Comparison of ENCODE assay signal across 7 mouse cellular contexts in the genomic region with DNA sequence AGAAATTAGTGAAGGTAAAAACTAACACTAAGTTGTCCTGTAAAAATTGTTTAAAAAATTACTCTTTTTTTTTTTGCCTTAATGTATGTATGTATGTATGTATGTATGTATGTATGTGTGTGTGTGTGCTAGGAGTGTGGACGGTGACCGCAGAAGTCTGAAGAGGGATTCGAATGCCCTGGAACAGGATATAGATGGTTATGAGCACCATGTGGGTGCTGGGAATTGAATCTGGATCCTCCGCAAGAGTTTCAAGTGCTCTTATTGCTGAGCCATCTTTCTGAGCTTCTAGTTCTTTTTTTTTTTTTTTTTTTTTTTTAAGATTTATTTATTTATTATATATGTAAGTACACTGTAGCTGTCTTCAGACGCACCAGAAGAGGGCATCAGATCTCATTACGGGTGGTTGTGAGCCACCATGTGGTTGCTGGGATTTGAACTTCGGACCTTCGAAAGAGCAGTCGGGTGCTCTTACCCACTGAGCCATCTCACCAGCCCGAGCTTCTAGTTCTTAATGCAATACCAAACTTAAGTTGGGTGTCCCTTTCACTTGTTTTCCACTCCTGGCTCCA. TPM values are rescaled to one million over a fixed set of nuclear protein-coding genes. Genes with fewer than 3 reads are reported as not detected.
DNase-seq lines count a peak whose midpoint lies in the region; ATAC-seq and TF ChIP-seq lines count a peak whose summit lies in the region.
"Not testable (repeated sequence)": the region's sequence is repeated elsewhere in the genome, so short reads cannot be mapped to it uniquely, and the experiment has no call there.

No protein-coding gene starts in this region.

- ATAC-seq in embryonic facial prominence, embryonic 11.5 days (replicated peaks; ENCODE audit: insufficient number of reproducible peaks, low FRiP score, low TSS enrichment, low read depth); hindbrain, postnatal 0 days; limb, embryonic 13.5 days (ENCODE audit: low FRiP score, low read depth): not testable (repeated sequence)

- H3K36me3 ChIP-seq in embryonic facial prominence, embryonic 11.5 days (replicated peaks; ENCODE audit: control insufficient read depth, insufficient read depth, low read depth, low read length); hindbrain, postnatal 0 days (ENCODE audit: insufficient read depth, low read length); limb, embryonic 13.5 days; megakaryocyte, embryonic 14.5 days (replicated peaks; ENCODE audit: low read length): not testable (repeated sequence)
- peaks cover 10% of the 10 kb centered on the region for H3K36me3 ChIP-seq in heart, adult 2 months (ENCODE audit: control insufficient read depth, insufficient read depth, low read length)

- not testable (repeated sequence) for TF ChIP-seq EP300 in heart, adult 2 months (IDR thresholded peaks at IDR 0.05; ENCODE audit: insufficient read depth, low read depth, low read length)

- TF ChIP-seq POLR2A in heart, adult 2 months (IDR thresholded peaks at IDR 0.05; ENCODE audit: insufficient read depth, low read depth, low read length); olfactory bulb, adult 2 months (IDR thresholded peaks at IDR 0.05; ENCODE audit: insufficient read depth, low read depth, low read length): not testable (repeated sequence)

- not testable (repeated sequence) for H3K9me3 ChIP-seq in embryonic facial prominence, embryonic 11.5 days (replicated peaks; ENCODE audit: control insufficient read depth, low read length); hindbrain, postnatal 0 days (ENCODE audit: low read length); limb, embryonic 13.5 days; megakaryocyte, embryonic 14.5 days

- not testable (repeated sequence) for H3K4me1 ChIP-seq in embryonic facial prominence, embryonic 11.5 days (ENCODE audit: control insufficient read depth, insufficient read depth, low read length); heart, adult 2 months (ENCODE audit: control insufficient read depth, insufficient read depth, low read length); hindbrain, postnatal 0 days (ENCODE audit: insufficient read depth, low read length); limb, embryonic 13.5 days; olfactory bulb, adult 2 months (ENCODE audit: control insufficient read depth, insufficient read depth, low read length)
- H3K4me1 ChIP-seq in megakaryocyte, embryonic 14.5 days: peaks cover 27% of the 10 kb centered on the region

- H3K27ac ChIP-seq in embryonic facial prominence, embryonic 11.5 days (replicated peaks; ENCODE audit: low read depth, low read length): peak overlapping the region; percentile 99; the same call in 1 of the 2 replicates
- peak overlapping the region; percentile 99 for H3K27ac ChIP-seq in heart, adult 2 months
- H3K27ac ChIP-seq in hindbrain, postnatal 0 days: peak overlapping the region; percentile 99
- peak overlapping the region; percentile 99 for H3K27ac ChIP-seq in limb, embryonic 13.5 days
- not testable (repeated sequence) for H3K27ac ChIP-seq in olfactory bulb, adult 2 months (ENCODE audit: insufficient read depth, low read depth, low read length)

- peak overlapping the region; percentile 38 for H3K4me2 ChIP-seq in embryonic facial prominence, embryonic 11.5 days (ENCODE audit: low read depth, low read length)
- peak overlapping the region; percentile 52 for H3K4me2 ChIP-seq in hindbrain, postnatal 0 days (ENCODE audit: low read depth, low read length)
- peak overlapping the region; percentile 65 for H3K4me2 ChIP-seq in limb, embryonic 13.5 days (replicated peaks)

- H3K4me3 ChIP-seq in embryonic facial prominence, embryonic 11.5 days (ENCODE audit: low read depth, low read length): peak overlapping the region; percentile 91
- peak overlapping the region; percentile 75 for H3K4me3 ChIP-seq in heart, adult 2 months
- peak overlapping the region; percentile 94 for H3K4me3 ChIP-seq in hindbrain, postnatal 0 days (ENCODE audit: low read length)
- H3K4me3 ChIP-seq in limb, embryonic 13.5 days: peak overlapping the region; percentile 86
- peak overlapping the region; percentile 97 for H3K4me3 ChIP-seq in megakaryocyte, embryonic 14.5 days (replicated peaks)
- H3K4me3 ChIP-seq in olfactory bulb, adult 2 months (ENCODE audit: insufficient read depth, low read depth, low read length): peak overlapping the region; percentile 75

- peak overlapping the region; percentile 96; the same call in 1 of the 2 replicates for H3K9ac ChIP-seq in embryonic facial prominence, embryonic 11.5 days (replicated peaks; ENCODE audit: low read length)
- H3K9ac ChIP-seq in heart, adult 2 months (ENCODE audit: low read depth, low read length): not testable (repeated sequence)
- peak overlapping the region; percentile 96; the same call in 1 of the 2 replicates for H3K9ac ChIP-seq in hindbrain, postnatal 0 days (replicated peaks; ENCODE audit: low read length)
- peak overlapping the region; percentile 97; the same call in 1 of the 2 replicates for H3K9ac ChIP-seq in limb, embryonic 13.5 days

- not testable (repeated sequence) for H3K27me3 ChIP-seq in embryonic facial prominence, embryonic 11.5 days (ENCODE audit: control insufficient read depth, insufficient read depth, low read length); heart, adult 2 months (ENCODE audit: control insufficient read depth, insufficient read depth, low read length); hindbrain, postnatal 0 days (ENCODE audit: insufficient read depth, low read length); limb, embryonic 13.5 days; megakaryocyte, embryonic 14.5 days (replicated peaks)

- 35% methylated on average over 10 of the region's 10 CpGs for WGBS in embryonic facial prominence, embryonic 11.5 days
- 42% methylated on average over 10 of the region's 10 CpGs for WGBS in heart, adult 2 months
- WGBS in hindbrain, postnatal 0 days: 34% methylated on average over 10 of the region's 10 CpGs
- WGBS in limb, embryonic 13.5 days: 37% methylated on average over 10 of the region's 10 CpGs
- WGBS in olfactory bulb, adult 2 months: 34% methylated on average over 10 of the region's 10 CpGs

- TF ChIP-seq CTCF in heart, adult 2 months (IDR thresholded peaks at IDR 0.05): peak; percentile 30
- peak; percentile 27 for TF ChIP-seq CTCF in hindbrain, postnatal 0 days (IDR thresholded peaks at IDR 0.05; ENCODE audit: low read depth)
- TF ChIP-seq CTCF in olfactory bulb, adult 2 months (IDR thresholded peaks at IDR 0.05; ENCODE audit: insufficient read depth, low read depth, low read length): not testable (repeated sequence)

- H3K79me2 ChIP-seq in heart, adult 2 months (replicated peaks; ENCODE audit: control insufficient read depth, insufficient read depth, low read length): not testable (repeated sequence)

- intact Hi-C loops in heart, adult 2 months (cut with DNase I): loop anchor here (5.0 kb wide), 1 partner anchor 467 kb away; the partner anchor contains the start of gene Rel

- peak; percentile 39 for DNase-seq in MN1 (ENCODE audit: low spot score)
- not testable (repeated sequence) for DNase-seq in embryonic facial prominence, embryonic 11.5 days (ENCODE audit: low spot score); heart, adult 2 months; hindbrain, postnatal 0 days (ENCODE audit: low spot score)

RNA-seq across cellular contexts. Expression of gene Usp34, which starts 1.5 kb away (rescaled TPM):
- 37.7 and 40.4 TPM in 2 replicates for polyA plus RNA-seq in embryonic facial prominence, embryonic 11.5 days (2014; fragmentation: Nextera tagmentation; extraction: Ambion mirVana)
- 10 to 100 TPM; 33.5 to 38.3 TPM for total RNA-seq in heart, adult 2 months (2021)
- 8.0 and 16.5 TPM in 2 replicates for polyA plus RNA-seq in heart, adult 2 months (2012; rRNA removed)
- 95.2 and 95.3 TPM in 2 replicates for total RNA-seq in hindbrain, postnatal 0 days (2014; rRNA removed)
- polyA plus RNA-seq in hindbrain, postnatal 0 days (2015; fragmentation: Nextera tagmentation; extraction: Ambion mirVana): 24.5 and 26.7 TPM in 2 replicates
- 30.6 and 30.7 TPM in 2 replicates for polyA plus RNA-seq in limb, embryonic 13.5 days (2015; fragmentation: Nextera tagmentation; extraction: Ambion mirVana)
- polyA plus RNA-seq in megakaryocyte, embryonic 14.5 days (2012; ENCODE audit: insufficient read depth, low replicate concordance): 0.81 TPM in 1 of 2 replicates, not detected in the other
- polyA plus RNA-seq in olfactory bulb, adult 2 months (2012; ENCODE audit: insufficient read depth, insufficient read length, low replicate concordance, missing spikeins): 82.9 TPM in 1 of 2 replicates, not detected in the other

RNA-seq across cellular contexts. Expression of gene Xpo1, which starts 49.3 kb away (rescaled TPM):
- polyA plus RNA-seq in embryonic facial prominence, embryonic 11.5 days (2014; fragmentation: Nextera tagmentation; extraction: Ambion mirVana): 181 and 214 TPM in 2 replicates
- total RNA-seq in heart, adult 2 months (2021): 10 to 100 TPM; 31.8 to 36.2 TPM
- polyA plus RNA-seq in heart, adult 2 months (2012; rRNA removed): 4.1 and 9.8 TPM in 2 replicates
- 50.7 and 51.8 TPM in 2 replicates for total RNA-seq in hindbrain, postnatal 0 days (2014; rRNA removed)
- 40.8 and 43.7 TPM in 2 replicates for polyA plus RNA-seq in hindbrain, postnatal 0 days (2015; fragmentation: Nextera tagmentation; extraction: Ambion mirVana)
- 102 and 116 TPM in 2 replicates for polyA plus RNA-seq in limb, embryonic 13.5 days (2015; fragmentation: Nextera tagmentation; extraction: Ambion mirVana)
- polyA plus RNA-seq in megakaryocyte, embryonic 14.5 days (2012; ENCODE audit: insufficient read depth, low replicate concordance): 3.2 and 4.6 TPM in 2 replicates
- polyA plus RNA-seq in olfactory bulb, adult 2 months (2012; ENCODE audit: insufficient read depth, insufficient read length, low replicate concordance, missing spikeins): not detected in 2 replicates
